Mouse (Mus musculus) urinary bladder, postnatal 10 days (tissue): ENCODE results near the gene Ccdc127.

Experiments used
- DNase-seq: peaks from one replicate; pipeline ENCODE4 v3.0.0; 2022; ENCODE audit warnings: low spot score

The Ccdc127 gene

DNA sequence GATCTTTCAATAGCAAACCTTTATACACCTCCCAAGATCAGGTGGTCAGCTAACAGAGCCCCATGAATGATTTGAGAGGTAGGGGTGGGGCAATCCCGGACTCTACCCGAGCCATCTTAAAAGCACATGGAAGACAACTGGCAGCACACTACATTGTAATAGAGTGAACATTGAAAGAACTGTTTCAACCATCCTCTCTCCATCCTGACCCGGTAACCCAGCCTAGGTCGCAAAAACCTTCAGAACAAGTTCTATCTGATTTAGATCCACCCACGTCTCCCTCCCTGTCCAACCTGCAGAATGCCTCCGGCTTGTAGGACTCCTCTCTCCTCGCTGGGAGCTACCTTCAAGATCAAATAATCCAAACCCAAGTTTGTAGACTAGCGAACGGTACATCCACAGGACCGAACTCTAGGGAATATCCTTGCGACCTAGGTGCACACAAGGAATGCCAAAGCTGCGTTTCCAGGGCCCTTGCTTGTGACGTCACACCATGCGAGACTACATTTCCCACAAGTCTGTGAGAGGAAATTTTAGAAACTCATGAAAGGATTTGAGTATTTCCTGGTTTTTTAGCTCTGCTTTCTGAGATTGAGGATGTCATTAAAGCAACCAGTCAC, 40.4 kb downstream of the Ccdc127 start, which contains the start of gene Zfp72:
Gene Zfp72, minus strand, starts transcription at position 466 of the 620 bp plus-strand sequence.
- no peak for DNase-seq

DNA sequence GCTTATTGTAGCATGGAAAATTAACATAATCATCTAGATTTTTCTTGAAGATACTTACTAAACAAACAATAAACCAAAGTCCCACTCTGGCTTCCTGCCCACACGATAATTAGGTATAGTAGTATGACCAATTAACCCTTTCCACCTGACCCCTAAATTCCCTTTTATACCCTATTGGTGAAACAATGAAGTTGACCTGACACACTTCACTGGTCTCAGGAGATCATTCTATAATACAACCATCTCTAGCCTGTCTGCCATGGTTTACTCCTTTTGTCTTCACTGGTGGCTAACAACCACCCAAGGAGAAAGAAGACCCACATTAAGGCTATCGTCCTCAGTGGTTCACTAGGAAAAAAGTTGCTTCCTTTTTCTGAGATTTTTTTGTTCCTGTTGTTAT, 41.0 kb downstream of the Ccdc127 start:
- no peak for DNase-seq

DNA sequence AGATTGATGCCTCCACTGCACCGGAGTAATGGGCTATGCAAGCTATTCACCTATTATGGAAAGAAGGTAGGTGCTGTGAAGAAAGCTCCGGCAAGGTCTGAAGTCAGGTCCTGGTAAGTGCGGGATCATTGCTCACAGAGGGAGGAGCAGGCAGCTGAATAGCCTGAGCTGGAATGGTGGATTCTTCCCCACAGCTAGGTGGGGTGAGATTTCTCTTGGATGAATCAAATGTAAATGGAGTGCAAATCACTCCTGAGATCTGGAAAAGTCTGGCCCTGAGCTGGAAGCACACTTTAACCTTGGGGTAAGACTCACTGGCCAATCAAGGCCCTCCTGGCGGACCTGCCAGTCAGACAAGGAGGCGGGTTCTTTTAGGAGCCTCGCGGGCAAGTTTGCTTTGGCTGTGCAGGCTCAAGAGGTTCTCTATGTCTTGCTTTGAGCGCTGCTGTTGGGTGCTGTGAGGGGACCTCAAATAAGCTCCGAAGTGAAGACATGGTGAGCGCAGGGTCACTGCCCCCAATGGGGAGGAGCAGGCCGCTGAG, 49.3 kb downstream of the Ccdc127 start, which contains the start of gene Ftl1-ps1:
Gene Ftl1-ps1, plus strand, starts transcription at position 397 of the 542 bp plus-strand sequence.
- no peak for DNase-seq
